Mouse (Mus musculus) urinary bladder, postnatal 10 days (tissue): ENCODE data around the gene Fgfr3.

Source experiments
- DNase-seq: peaks from one replicate; pipeline ENCODE4 v3.0.0; 2022; ENCODE audit warnings: low spot score

The Fgfr3 gene

GRCm38 (mm10) chr5:33697947-33698512, 23.4 kb upstream of the Fgfr3 start:
- DNase-seq, result no peak

- DNase-seq, result no peak
These were observed 22.8 kb upstream of the Fgfr3 start for GRCm38 (mm10) chr5:33698669-33699068.

- DNase-seq, result no peak
These were observed 21.5 kb upstream of the Fgfr3 start for GRCm38 (mm10) chr5:33700010-33700409.

GRCm38 (mm10) chr5:33701832-33702231, 19.6 kb upstream of the Fgfr3 start:
- no peak for DNase-seq

GRCm38 (mm10) chr5:33703999-33704398, 17.5 kb upstream of the Fgfr3 start:
- DNase-seq, result no peak

GRCm38 (mm10) chr5:33704945-33705611, 16.4 kb upstream of the Fgfr3 start:
- no peak for DNase-seq

- DNase-seq, result no peak
These were observed 15.7 kb upstream of the Fgfr3 start for GRCm38 (mm10) chr5:33705612-33706349.

- DNase-seq, result no peak
These were observed 15.2 kb upstream of the Fgfr3 start for GRCm38 (mm10) chr5:33706350-33706629.

GRCm38 (mm10) chr5:33707163-33707562, 14.3 kb upstream of the Fgfr3 start:
- DNase-seq, result no peak

- no peak for DNase-seq
These were observed 12.4 kb upstream of the Fgfr3 start for GRCm38 (mm10) chr5:33709037-33709436.

GRCm38 (mm10) chr5:33712550-33712949, 8.9 kb upstream of the Fgfr3 start:
- no peak for DNase-seq

GRCm38 (mm10) chr5:33715182-33715581, 6.3 kb upstream of the Fgfr3 start:
- no peak for DNase-seq

GRCm38 (mm10) chr5:33716467-33716866, 5.0 kb upstream of the Fgfr3 start:
- DNase-seq, result no peak

- DNase-seq, result no peak
These were observed 3.0 kb upstream of the Fgfr3 start for GRCm38 (mm10) chr5:33718460-33718859.

- no peak for DNase-seq
These were observed 503 bp upstream of the Fgfr3 start for GRCm38 (mm10) chr5:33720852-33721490.

GRCm38 (mm10) chr5:33722266-33723018, 968 bp downstream of the Fgfr3 start:
- no peak for DNase-seq

- DNase-seq, result no peak
These were observed 1.7 kb downstream of the Fgfr3 start for GRCm38 (mm10) chr5:33723019-33723640.

GRCm38 (mm10) chr5:33723641-33724465, 2.4 kb downstream of the Fgfr3 start:
- DNase-seq, result no peak

- DNase-seq, result no peak
These were observed 4.7 kb downstream of the Fgfr3 start for GRCm38 (mm10) chr5:33726081-33726647.

GRCm38 (mm10) chr5:33726891-33727290, 5.4 kb downstream of the Fgfr3 start:
- DNase-seq, result no peak

- no peak for DNase-seq
These were observed 7.4 kb downstream of the Fgfr3 start for GRCm38 (mm10) chr5:33728841-33729240.
